Mouse (Mus musculus): ENCODE measurements around the gene Pias4. TPM values are rescaled to one million over a fixed set of nuclear protein-coding genes. Genes with fewer than 3 reads are reported as not detected.

Pias4 gene
- polyA plus RNA-seq, 1 experiment from 2014 or later, result 52.7 TPM

GRCm38 (mm10) chr10:81143845-81144437 lies 23.8 kb downstream of the Pias4 start:
- no peak for ATAC-seq (ENCODE audit: insufficient number of reproducible peaks, low FRiP score, low TSS enrichment, low read depth)
- Histone ChIP-seq H3K27ac (replicated peaks) (no peak overlapping the region), H3K4me1 (peaks cover 68% of the 10 kb centered on the region), H3K9ac (no peak overlapping the region), H3K4me3 (replicated peaks) (no peak overlapping the region), H3K4me2 (replicated peaks) (no peak overlapping the region), H3K36me3 (peaks cover 56% of the 10 kb centered on the region), H3K9me3 (replicated peaks) (no peaks in the 10 kb centered on the region), H3K27me3 (no peaks in the 10 kb centered on the region)
- WGBS, result 95% methylated on average over 52 of the region's 52 CpGs

GRCm38 (mm10) chr10:81143157-81143633 lies 24.5 kb downstream of the Pias4 start:
- H3K4me1 ChIP-seq, result peaks cover 75% of the 10 kb centered on the region
- no peaks in the 10 kb centered on the region for H3K9me3 ChIP-seq (replicated peaks)
- no peak for ATAC-seq (ENCODE audit: insufficient number of reproducible peaks, low FRiP score, low TSS enrichment, low read depth)
- H3K4me2 ChIP-seq (replicated peaks), result no peak overlapping the region
- no peaks in the 10 kb centered on the region for H3K27me3 ChIP-seq
- WGBS, result 92% methylated on average over 7 of the region's 7 CpGs
- H3K27ac ChIP-seq (replicated peaks), result peak overlapping the region; percentile 58
- H3K9ac ChIP-seq, result no peak overlapping the region
- no peak overlapping the region for H3K4me3 ChIP-seq (replicated peaks)
- H3K36me3 ChIP-seq, result peaks cover 49% of the 10 kb centered on the region

- Histone ChIP-seq H3K4me2 (replicated peaks) (0 out of 2 replicates have a peak overlapping the region, but pooled peaks have one; percentile 4), H3K27ac (replicated peaks) (peak overlapping the region; percentile 58), H3K4me1 (peaks cover 75% of the 10 kb centered on the region), H3K36me3 (peaks cover 43% of the 10 kb centered on the region), H3K27me3 (no peaks in the 10 kb centered on the region), H3K9me3 (replicated peaks) (no peaks in the 10 kb centered on the region), H3K4me3 (replicated peaks) (no peak overlapping the region), H3K9ac (no peak overlapping the region)
- WGBS, result 52% methylated on average over 5 of the region's 5 CpGs
- ATAC-seq (ENCODE audit: insufficient number of reproducible peaks, low FRiP score, low TSS enrichment, low read depth), result no peak
Measured at GRCm38 (mm10) chr10:81142551-81142981, 25.2 kb downstream of the Pias4 start.

GRCm38 (mm10) chr10:81141455-81142210 lies 26.1 kb downstream of the Pias4 start:
- H3K27me3 ChIP-seq, result no peaks in the 10 kb centered on the region
- H3K27ac ChIP-seq (replicated peaks), result peak overlapping the region; percentile 91
- no peaks in the 10 kb centered on the region for H3K9me3 ChIP-seq (replicated peaks)
- WGBS, result 70% methylated on average over 7 of the region's 7 CpGs
- no peak for ATAC-seq (ENCODE audit: insufficient number of reproducible peaks, low FRiP score, low TSS enrichment, low read depth)
- H3K4me1 ChIP-seq, result peaks cover 75% of the 10 kb centered on the region
- peaks cover 33% of the 10 kb centered on the region for H3K36me3 ChIP-seq
- 0 out of 2 replicates have a peak overlapping the region, but pooled peaks have one; percentile 5 for H3K4me3 ChIP-seq (replicated peaks)
- H3K9ac ChIP-seq, result peak overlapping the region; percentile 6; the same call in 1 of the 2 replicates
- peak overlapping the region; percentile 71 for H3K4me2 ChIP-seq (replicated peaks)

GRCm38 (mm10) chr10:81140717-81141454 lies 26.8 kb downstream of the Pias4 start:
- H3K27ac ChIP-seq (replicated peaks), result peak overlapping the region; percentile 91
- no peaks in the 10 kb centered on the region for H3K9me3 ChIP-seq (replicated peaks)
- peak overlapping the region; percentile 71 for H3K4me2 ChIP-seq (replicated peaks)
- H3K4me1 ChIP-seq, result peaks cover 69% of the 10 kb centered on the region
- 58% methylated on average over 10 of the region's 10 CpGs for WGBS
- no peak overlapping the region; the same call in none of the 2 replicates for H3K9ac ChIP-seq
- ATAC-seq (ENCODE audit: insufficient number of reproducible peaks, low FRiP score, low TSS enrichment, low read depth), result no peak
- H3K4me3 ChIP-seq (replicated peaks), result peak overlapping the region; percentile 92
- H3K36me3 ChIP-seq, result peaks cover 26% of the 10 kb centered on the region
- no peaks in the 10 kb centered on the region for H3K27me3 ChIP-seq

- H3K4me3 ChIP-seq (replicated peaks), result peak overlapping the region; percentile 92
- WGBS, result 39% methylated on average over 8 of the region's 8 CpGs
- peaks cover 4% of the 10 kb centered on the region; the same call in 1 of the 2 replicates for H3K27me3 ChIP-seq
- H3K9me3 ChIP-seq (replicated peaks), result no peaks in the 10 kb centered on the region
- no peak for ATAC-seq (ENCODE audit: insufficient number of reproducible peaks, low FRiP score, low TSS enrichment, low read depth)
- H3K36me3 ChIP-seq, result peaks cover 18% of the 10 kb centered on the region
- peaks cover 69% of the 10 kb centered on the region for H3K4me1 ChIP-seq
- peak overlapping the region; percentile 91 for H3K27ac ChIP-seq (replicated peaks)
- 0 out of 2 replicates have a peak overlapping the region, but pooled peaks have one; percentile 21 for H3K9ac ChIP-seq
- H3K4me2 ChIP-seq (replicated peaks), result peak overlapping the region; percentile 71
Measured at GRCm38 (mm10) chr10:81140005-81140404, 27.7 kb downstream of the Pias4 start.

GRCm38 (mm10) chr10:81139529-81139846 lies 28.2 kb downstream of the Pias4 start:
- Histone ChIP-seq H3K36me3 (peaks cover 13% of the 10 kb centered on the region), H3K4me2 (replicated peaks) (peak overlapping the region; percentile 71), H3K27me3 (peaks cover 7% of the 10 kb centered on the region; the same call in 1 of the 2 replicates), H3K4me3 (replicated peaks) (peak overlapping the region; percentile 92), H3K4me1 (peaks cover 68% of the 10 kb centered on the region), H3K27ac (replicated peaks) (peak overlapping the region; percentile 91; the same call in 1 of the 2 replicates), H3K9me3 (replicated peaks) (no peaks in the 10 kb centered on the region), H3K9ac (peak overlapping the region; percentile 83; the same call in 1 of the 2 replicates)
- no peak for ATAC-seq (ENCODE audit: insufficient number of reproducible peaks, low FRiP score, low TSS enrichment, low read depth)
- 43% methylated on average over 4 of the region's 4 CpGs for WGBS

- Histone ChIP-seq H3K4me1 (peaks cover 71% of the 10 kb centered on the region), H3K9ac (peak overlapping the region; percentile 83), H3K4me2 (replicated peaks) (peak overlapping the region; percentile 71), H3K9me3 (replicated peaks) (no peaks in the 10 kb centered on the region), H3K36me3 (peaks cover 8% of the 10 kb centered on the region), H3K27ac (replicated peaks) (peak overlapping the region; percentile 91), H3K27me3 (peaks cover 12% of the 10 kb centered on the region), H3K4me3 (replicated peaks) (peak overlapping the region; percentile 92)
- ATAC-seq (ENCODE audit: insufficient number of reproducible peaks, low FRiP score, low TSS enrichment, low read depth), result no peak
- 43% methylated on average over 11 of the region's 11 CpGs for WGBS
Measured at GRCm38 (mm10) chr10:81138821-81139528, 28.7 kb downstream of the Pias4 start.

GRCm38 (mm10) chr10:81138131-81138782 lies 29.5 kb downstream of the Pias4 start:
- Histone ChIP-seq H3K27me3 (peaks cover 15% of the 10 kb centered on the region), H3K36me3 (0 out of 2 replicates have a peak, but pooled peaks cover under 1% of the 10 kb centered on the region), H3K9ac (peak overlapping the region; percentile 83), H3K27ac (replicated peaks) (peak overlapping the region; percentile 91), H3K4me3 (replicated peaks) (peak overlapping the region; percentile 92), H3K4me2 (replicated peaks) (peak overlapping the region; percentile 71), H3K4me1 (peaks cover 71% of the 10 kb centered on the region), H3K9me3 (replicated peaks) (no peaks in the 10 kb centered on the region)
- ATAC-seq (ENCODE audit: insufficient number of reproducible peaks, low FRiP score, low TSS enrichment, low read depth), result no peak
- WGBS, result 1% methylated on average over 22 of the region's 24 CpGs

All from embryonic facial prominence, embryonic 15.5 days (tissue).